Comparison of ENCODE assay signal across 10 mouse cellular contexts in genomic region chr11:94073283-94073682, GRCm38 (mm10).
DNase-seq lines count a peak whose midpoint lies in the region; ATAC-seq and TF ChIP-seq lines count a peak whose summit lies in the region.
"Had no signal": no experiment of that assay in that cellular context is flagged by ENCODE, and none has a peak within 500 bp of the region (broad histone marks: within the 10 kb centered on the region; RNA-seq: fewer than 3 reads in every experiment).

No protein-coding gene starts in this region.

- H3K9me3 ChIP-seq in midbrain, postnatal 0 days (ENCODE audit: low read length), result no peaks in the 10 kb centered on the region
- H3K9me3 ChIP-seq in midbrain, embryonic 15.5 days, result no peaks in the 10 kb centered on the region
- H3K9me3 ChIP-seq: limb, embryonic 12.5 days had no signal

- no peaks in the 10 kb centered on the region for H3K27me3 ChIP-seq in midbrain, postnatal 0 days (ENCODE audit: insufficient read depth, low read length)
- H3K27me3 ChIP-seq in midbrain, embryonic 15.5 days (replicated peaks), result no peaks in the 10 kb centered on the region
- H3K27me3 ChIP-seq: limb, embryonic 12.5 days had no signal

- H3K4me1 ChIP-seq in midbrain, postnatal 0 days (ENCODE audit: insufficient read depth, low read length), result no peaks in the 10 kb centered on the region
- H3K4me1 ChIP-seq in midbrain, embryonic 15.5 days, result no peaks in the 10 kb centered on the region
- H3K4me1 ChIP-seq: limb, embryonic 12.5 days had no signal

- no peak overlapping the region for H3K9ac ChIP-seq in midbrain, postnatal 0 days (replicated peaks; ENCODE audit: low read length, poor library complexity, severe bottlenecking)
- H3K9ac ChIP-seq in midbrain, embryonic 15.5 days, result no peak overlapping the region
- H3K9ac ChIP-seq: limb, embryonic 12.5 days had no signal

- TF ChIP-seq CTCF in midbrain, postnatal 0 days (IDR thresholded peaks at IDR 0.05), result peak; percentile 60

- ATAC-seq in midbrain, postnatal 0 days (ENCODE audit: low FRiP score), result no peak
- ATAC-seq in midbrain, embryonic 15.5 days (replicated peaks), result no peak
- peak; percentile 48; the same call in 1 of the 2 replicates for ATAC-seq in granulocyte monocyte progenitor cell, adult 5-6 weeks (replicated peaks; ENCODE audit: poor library complexity, severe bottlenecking)
- ATAC-seq: forebrain, embryonic 16.5 days had no signal

- DNase-seq in gastrocnemius, adult 18-20 months (ENCODE audit: low spot score), result peak; percentile 11
- no peak for DNase-seq in gastrocnemius, postnatal 10 days
- peak; percentile 34 for DNase-seq in midbrain, postnatal 0 days (ENCODE audit: low spot score)
- DNase-seq in retina, postnatal 1 day, result peak; percentile 44
- DNase-seq in layer of hippocampus, postnatal 36 days, result no peak
- DNase-seq in Muller cell, postnatal 12 days (ENCODE audit: inconsistent ontology term), result no peak

- H3K36me3 ChIP-seq in midbrain, postnatal 0 days (ENCODE audit: insufficient read depth, low read length), result peaks cover 26% of the 10 kb centered on the region
- H3K36me3 ChIP-seq in midbrain, embryonic 15.5 days (replicated peaks), result peaks cover 29% of the 10 kb centered on the region

- WGBS in midbrain, postnatal 0 days, result 92% methylated on average over 4 of the region's 4 CpGs
- 93% methylated on average over 4 of the region's 4 CpGs for WGBS in midbrain, embryonic 15.5 days

- H3K4me3 ChIP-seq in midbrain, postnatal 0 days (ENCODE audit: low read depth, low read length), result no peak overlapping the region
- no peak overlapping the region for H3K4me3 ChIP-seq in midbrain, embryonic 15.5 days
- H3K4me3 ChIP-seq: limb, embryonic 12.5 days had no signal

- no peak overlapping the region for H3K27ac ChIP-seq in midbrain, postnatal 0 days (ENCODE audit: low read depth, low read length)
- no peak overlapping the region for H3K27ac ChIP-seq in midbrain, embryonic 15.5 days
- H3K27ac ChIP-seq: limb, embryonic 12.5 days had no signal

- no peak overlapping the region for H3K4me2 ChIP-seq in midbrain, postnatal 0 days (ENCODE audit: low read depth, low read length, poor library complexity, severe bottlenecking)
- H3K4me2 ChIP-seq in midbrain, embryonic 15.5 days, result no peak overlapping the region
- H3K4me2 ChIP-seq: limb, embryonic 12.5 days had no signal

Comparison
In these comparisons a context has a peak if more than half of its experiments do, and no peak if none do; other contexts are left out.
1. DNase-seq: peak in gastrocnemius, adult 18-20 months (single experiment), midbrain, postnatal 0 days (single experiment) and retina, postnatal 1 day (single experiment); none in gastrocnemius, postnatal 10 days (single experiment), layer of hippocampus, postnatal 36 days (0 of 2) and Muller cell, postnatal 12 days (single experiment).